Mouse (Mus musculus) testis, adult 2 months (tissue): ENCODE measurements around the gene Actr1a. TPM values are rescaled to one million over a fixed set of nuclear protein-coding genes. Genes with fewer than 3 reads are reported as not detected.
A peak's percentile ranks its signal among the peaks of the same experiment; 100 is the strongest.

Source experiments
- H3K27ac ChIP-seq: fragments of 200-500 bp; 2 replicates; pipeline ENCODE4 v1.5.1; 2012; ENCODE audit warnings: low read depth, low read length; ENCODE audit not compliant: control insufficient read depth, insufficient read depth
- H3K27me3 ChIP-seq: fragments of 200-500 bp; 2 replicates; pipeline ENCODE4 v1.6.1; 2012; ENCODE audit warnings: mild to moderate bottlenecking, low read length, moderate library complexity; ENCODE audit not compliant: control insufficient read depth, insufficient read depth
- H3K36me3 ChIP-seq: fragments of 200-500 bp; 2 replicates; pipeline ENCODE4 v1.6.1; 2012; ENCODE audit warnings: mild to moderate bottlenecking, low read length; ENCODE audit not compliant: control insufficient read depth, insufficient read depth
- H3K4me1 ChIP-seq: fragments of 200-500 bp; 2 replicates; pipeline ENCODE4 v1.6.1; 2012; ENCODE audit warnings: low read length; ENCODE audit not compliant: control insufficient read depth, insufficient read depth
- H3K4me3 ChIP-seq: fragments of 200-500 bp; 2 replicates; pipeline ENCODE4 v1.5.1; 2012; ENCODE audit warnings: low read depth, mild to moderate bottlenecking, low read length, moderate library complexity, mixed read lengths; ENCODE audit not compliant: control insufficient read depth
- CTCF ChIP-seq: fragments of 200-500 bp; IDR thresholded peaks from 2 replicates; pipeline ENCODE4 v1.5.1; 2012; ENCODE audit warnings: low read depth, mild to moderate bottlenecking, inconsistent platforms, low read length, moderate library complexity; ENCODE audit not compliant: control insufficient read depth, insufficient read depth, insufficient replicate concordance
- POLR2A ChIP-seq: fragments of 200-500 bp; IDR thresholded peaks from 2 replicates; pipeline ENCODE4 v1.6.1; 2012; ENCODE audit warnings: low read depth, mild to moderate bottlenecking, inconsistent platforms, low read length, moderate library complexity; ENCODE audit not compliant: control insufficient read depth
- polyA plus RNA-seq: library from polyadenylated mRNA; depleted of rRNA; stranded (reverse); fragments of >200 nt; gene quantifications from 2 replicates; pipeline ENCODE4 v1.2.3, GENCODE M21; 2012

Actr1a gene
- polyA plus RNA-seq, 1 experiment = 179 TPM

GRCm38 (mm10) chr19:46363294-46364009 lies 32.1 kb downstream of the Actr1a start:
- H3K4me3 ChIP-seq = no peak overlapping the region
- no peak overlapping the region for H3K27ac ChIP-seq
- no peaks in the 10 kb centered on the region for H3K27me3 ChIP-seq
- no peak for TF ChIP-seq CTCF
- TF ChIP-seq POLR2A = no peak
- no peaks in the 10 kb centered on the region for H3K36me3 ChIP-seq
- H3K4me1 ChIP-seq = peaks cover 6% of the 10 kb centered on the region

GRCm38 (mm10) chr19:46362104-46362503 lies 33.4 kb downstream of the Actr1a start:
- no peak overlapping the region for H3K27ac ChIP-seq
- H3K27me3 ChIP-seq = no peaks in the 10 kb centered on the region
- H3K4me1 ChIP-seq = no peaks in the 10 kb centered on the region; the same call in 1 of the 2 replicates
- TF ChIP-seq POLR2A = no peak
- H3K36me3 ChIP-seq = no peaks in the 10 kb centered on the region
- no peak overlapping the region for H3K4me3 ChIP-seq

GRCm38 (mm10) chr19:46358381-46358780 lies 37.2 kb downstream of the Actr1a start:
- no peak overlapping the region for H3K27ac ChIP-seq
- H3K27me3 ChIP-seq = no peaks in the 10 kb centered on the region
- no peak overlapping the region for H3K4me3 ChIP-seq
- H3K4me1 ChIP-seq = no peaks in the 10 kb centered on the region; the same call in 1 of the 2 replicates
- TF ChIP-seq POLR2A (no peak), CTCF (no peak)
- H3K36me3 ChIP-seq = no peaks in the 10 kb centered on the region

GRCm38 (mm10) chr19:46357344-46358280 lies 37.9 kb downstream of the Actr1a start:
- TF ChIP-seq POLR2A (no peak), CTCF (no peak)
- Histone ChIP-seq H3K27ac (peak overlapping the region; percentile 54; the same call in 1 of the 2 replicates), H3K27me3 (no peaks in the 10 kb centered on the region), H3K4me3 (no peak overlapping the region; the same call in 1 of the 2 replicates), H3K4me1 (no peaks in the 10 kb centered on the region; the same call in 1 of the 2 replicates), H3K36me3 (no peaks in the 10 kb centered on the region)

- Histone ChIP-seq H3K36me3 (no peaks in the 10 kb centered on the region), H3K4me1 (no peaks in the 10 kb centered on the region; the same call in 1 of the 2 replicates), H3K4me3 (peak overlapping the region; percentile 73), H3K27me3 (no peaks in the 10 kb centered on the region), H3K27ac (no peak overlapping the region)
- TF ChIP-seq CTCF = no peak
Measured at GRCm38 (mm10) chr19:46356701-46357138, 38.8 kb downstream of the Actr1a start.

GRCm38 (mm10) chr19:46350168-46350932 lies 45.2 kb downstream of the Actr1a start, which contains the start of gene 2310034G01Rik:
TSS of gene 2310034G01Rik (minus strand) at chr19:46350302.
- Histone ChIP-seq H3K4me3 (peak within 1 kb of the TSS; percentile 81), H3K27ac (peak within 1 kb of the TSS; percentile 51; the same call in 1 of the 2 replicates), H3K4me1 (peaks cover 12% of the 10 kb centered on the region), H3K36me3 (no peaks in the 10 kb centered on the region), H3K27me3 (no peaks in the 10 kb centered on the region)
- TF ChIP-seq CTCF = no peak
